Mouse (Mus musculus): ENCODE measurements around the gene Drd1.

Gene Drd1

GRCm38 (mm10) chr13:54055448-54055861 is at the start of gene Drd1:
Gene Drd1, minus strand, starts transcription at chr13:54055705.
- DNase-seq (ENCODE audit: low read depth, low spot score), result peak; percentile 48

- DNase-seq (ENCODE audit: low read depth, low spot score), result no peak
These were observed 48.4 kb upstream of the Drd1 start for GRCm38 (mm10) chr13:54103866-54104265.

- no peak for DNase-seq (ENCODE audit: low read depth, low spot score)
These were observed 47.8 kb upstream of the Drd1 start for GRCm38 (mm10) chr13:54103271-54103670.

GRCm38 (mm10) chr13:54102061-54102460 is 46.6 kb upstream of the Drd1 start:
- DNase-seq (ENCODE audit: low read depth, low spot score), result no peak

- DNase-seq (ENCODE audit: low read depth, low spot score), result no peak
These were observed 45.7 kb upstream of the Drd1 start for GRCm38 (mm10) chr13:54101031-54101820.

GRCm38 (mm10) chr13:54097797-54098196 is 42.3 kb upstream of the Drd1 start:
- no peak for DNase-seq (ENCODE audit: low read depth, low spot score)

- no peak for DNase-seq (ENCODE audit: low read depth, low spot score)
These were observed 41.7 kb upstream of the Drd1 start for GRCm38 (mm10) chr13:54097227-54097626.

GRCm38 (mm10) chr13:54095721-54096120 is 40.2 kb upstream of the Drd1 start:
- no peak for DNase-seq (ENCODE audit: low read depth, low spot score)

GRCm38 (mm10) chr13:54094963-54095362 is 39.5 kb upstream of the Drd1 start:
- DNase-seq (ENCODE audit: low read depth, low spot score), result no peak

- no peak for DNase-seq (ENCODE audit: low read depth, low spot score)
These were observed 38.8 kb upstream of the Drd1 start for GRCm38 (mm10) chr13:54094349-54094748.

- DNase-seq (ENCODE audit: low read depth, low spot score), result no peak
These were observed 36.2 kb upstream of the Drd1 start for GRCm38 (mm10) chr13:54091719-54092118.

- DNase-seq (ENCODE audit: low read depth, low spot score), result no peak
These were observed 29.8 kb upstream of the Drd1 start for GRCm38 (mm10) chr13:54085266-54085665.

- no peak for DNase-seq (ENCODE audit: low read depth, low spot score)
These were observed 29.3 kb upstream of the Drd1 start for GRCm38 (mm10) chr13:54084826-54085225.

- DNase-seq (ENCODE audit: low read depth, low spot score), result no peak
These were observed 28.7 kb upstream of the Drd1 start for GRCm38 (mm10) chr13:54084178-54084577.

GRCm38 (mm10) chr13:54082946-54083345 is 27.4 kb upstream of the Drd1 start:
- DNase-seq (ENCODE audit: low read depth, low spot score), result no peak

- no peak for DNase-seq (ENCODE audit: low read depth, low spot score)
These were observed 25.3 kb upstream of the Drd1 start for GRCm38 (mm10) chr13:54080785-54081184.

GRCm38 (mm10) chr13:54079782-54080759 is 24.6 kb upstream of the Drd1 start:
- no peak for DNase-seq (ENCODE audit: low read depth, low spot score)

GRCm38 (mm10) chr13:54077470-54078174 is 22.1 kb upstream of the Drd1 start:
- DNase-seq (ENCODE audit: low read depth, low spot score), result no peak

- DNase-seq (ENCODE audit: low read depth, low spot score), result no peak
These were observed 21.4 kb upstream of the Drd1 start for GRCm38 (mm10) chr13:54076762-54077460.

GRCm38 (mm10) chr13:54076051-54076450 is 20.5 kb upstream of the Drd1 start:
- no peak for DNase-seq (ENCODE audit: low read depth, low spot score)

GRCm38 (mm10) chr13:54075416-54075815 is 19.9 kb upstream of the Drd1 start:
- DNase-seq (ENCODE audit: low read depth, low spot score), result peak; percentile 63
